Mouse (Mus musculus): ENCODE results near the gene Fam189a1. TPM values are rescaled to one million over a fixed set of nuclear protein-coding genes. Genes with fewer than 3 reads are reported as not detected.

Fam189a1 gene
- polyA plus RNA-seq, 1 experiment from 2014 or later: 0.49 TPM

GRCm38 (mm10) chr7:65091486-65091885 lies 64.9 kb downstream of the Fam189a1 start:
- no peak for ATAC-seq (replicated peaks; ENCODE audit: insufficient number of reproducible peaks, low FRiP score, low TSS enrichment)
- H3K36me3 ChIP-seq (ENCODE audit: control insufficient read depth, insufficient read depth, low read length): no peaks in the 10 kb centered on the region
- H3K9me3 ChIP-seq (replicated peaks; ENCODE audit: control insufficient read depth, low read length): no peaks in the 10 kb centered on the region
- H3K9ac ChIP-seq (ENCODE audit: low read depth, low read length): no peak overlapping the region
- no peak overlapping the region for H3K4me3 ChIP-seq (ENCODE audit: low read depth, low read length)
- H3K4me2 ChIP-seq: no peak overlapping the region
- 73% methylated on average over 4 of the region's 4 CpGs for WGBS (ENCODE audit: insufficient replicate concordance)
- no peak overlapping the region for H3K27ac ChIP-seq (ENCODE audit: low read depth, low read length)
- H3K27me3 ChIP-seq (ENCODE audit: control insufficient read depth, insufficient read depth, low read length): no peaks in the 10 kb centered on the region
- no peaks in the 10 kb centered on the region; the same call in 1 of the 2 replicates for H3K4me1 ChIP-seq (ENCODE audit: control insufficient read depth, insufficient read depth, low read length)

GRCm38 (mm10) chr7:65085972-65086371 lies 70.4 kb downstream of the Fam189a1 start:
- Histone ChIP-seq H3K4me1 (ENCODE audit: control insufficient read depth, insufficient read depth, low read length) (0 out of 2 replicates have a peak, but pooled peaks cover 6% of the 10 kb centered on the region), H3K27me3 (ENCODE audit: control insufficient read depth, insufficient read depth, low read length) (no peaks in the 10 kb centered on the region), H3K4me2 (no peak overlapping the region), H3K9ac (ENCODE audit: low read depth, low read length) (no peak overlapping the region), H3K27ac (ENCODE audit: low read depth, low read length) (no peak overlapping the region), H3K9me3 (replicated peaks; ENCODE audit: control insufficient read depth, low read length) (no peaks in the 10 kb centered on the region), H3K36me3 (ENCODE audit: control insufficient read depth, insufficient read depth, low read length) (no peaks in the 10 kb centered on the region), H3K4me3 (ENCODE audit: low read depth, low read length) (no peak overlapping the region)
- 65% methylated on average over 6 of the region's 6 CpGs for WGBS (ENCODE audit: insufficient replicate concordance)
- ATAC-seq (replicated peaks; ENCODE audit: insufficient number of reproducible peaks, low FRiP score, low TSS enrichment): no peak

- 0 out of 2 replicates have a peak, but pooled peaks have one; percentile 22 for ATAC-seq (replicated peaks; ENCODE audit: insufficient number of reproducible peaks, low FRiP score, low TSS enrichment)
- Histone ChIP-seq H3K27ac (ENCODE audit: low read depth, low read length) (no peak overlapping the region), H3K4me2 (no peak overlapping the region), H3K9me3 (replicated peaks; ENCODE audit: control insufficient read depth, low read length) (no peaks in the 10 kb centered on the region), H3K27me3 (ENCODE audit: control insufficient read depth, insufficient read depth, low read length) (no peaks in the 10 kb centered on the region), H3K4me1 (ENCODE audit: control insufficient read depth, insufficient read depth, low read length) (0 out of 2 replicates have a peak, but pooled peaks cover 6% of the 10 kb centered on the region), H3K4me3 (ENCODE audit: low read depth, low read length) (no peak overlapping the region), H3K36me3 (ENCODE audit: control insufficient read depth, insufficient read depth, low read length) (no peaks in the 10 kb centered on the region), H3K9ac (ENCODE audit: low read depth, low read length) (no peak overlapping the region)
- 18% methylated on average over 3 of the region's 3 CpGs for WGBS (ENCODE audit: insufficient replicate concordance)
Observed at GRCm38 (mm10) chr7:65082778-65083091, 73.6 kb downstream of the Fam189a1 start.

- H3K4me1 ChIP-seq (ENCODE audit: control insufficient read depth, insufficient read depth, low read length): 0 out of 2 replicates have a peak, but pooled peaks cover 6% of the 10 kb centered on the region
- H3K27me3 ChIP-seq (ENCODE audit: control insufficient read depth, insufficient read depth, low read length): no peaks in the 10 kb centered on the region
- H3K4me2 ChIP-seq: no peak overlapping the region
- peak; percentile 31; the same call in 1 of the 2 replicates for ATAC-seq (replicated peaks; ENCODE audit: insufficient number of reproducible peaks, low FRiP score, low TSS enrichment)
- H3K4me3 ChIP-seq (ENCODE audit: low read depth, low read length): no peak overlapping the region
- H3K27ac ChIP-seq (ENCODE audit: low read depth, low read length): no peak overlapping the region
- no peaks in the 10 kb centered on the region for H3K9me3 ChIP-seq (replicated peaks; ENCODE audit: control insufficient read depth, low read length)
- no peak overlapping the region for H3K9ac ChIP-seq (ENCODE audit: low read depth, low read length)
- H3K36me3 ChIP-seq (ENCODE audit: control insufficient read depth, insufficient read depth, low read length): no peaks in the 10 kb centered on the region
- WGBS (ENCODE audit: insufficient replicate concordance): 45% methylated on average over 6 of the region's 6 CpGs
Observed at GRCm38 (mm10) chr7:65081979-65082777, 74.2 kb downstream of the Fam189a1 start.

GRCm38 (mm10) chr7:65076134-65076533 lies 80.2 kb downstream of the Fam189a1 start:
- Histone ChIP-seq H3K4me3 (ENCODE audit: low read depth, low read length) (no peak overlapping the region), H3K9me3 (replicated peaks; ENCODE audit: control insufficient read depth, low read length) (no peaks in the 10 kb centered on the region), H3K36me3 (ENCODE audit: control insufficient read depth, insufficient read depth, low read length) (no peaks in the 10 kb centered on the region), H3K9ac (ENCODE audit: low read depth, low read length) (no peak overlapping the region), H3K27ac (ENCODE audit: low read depth, low read length) (no peak overlapping the region), H3K4me1 (ENCODE audit: control insufficient read depth, insufficient read depth, low read length) (no peaks in the 10 kb centered on the region), H3K4me2 (no peak overlapping the region), H3K27me3 (ENCODE audit: control insufficient read depth, insufficient read depth, low read length) (no peaks in the 10 kb centered on the region)
- no peak for ATAC-seq (replicated peaks; ENCODE audit: insufficient number of reproducible peaks, low FRiP score, low TSS enrichment)
- 83% methylated on average over 4 of the region's 4 CpGs for WGBS (ENCODE audit: insufficient replicate concordance)

GRCm38 (mm10) chr7:65074194-65074593 lies 82.2 kb downstream of the Fam189a1 start:
- WGBS (ENCODE audit: insufficient replicate concordance): 48% methylated on average over 9 of the region's 9 CpGs
- no peak for ATAC-seq (replicated peaks; ENCODE audit: insufficient number of reproducible peaks, low FRiP score, low TSS enrichment)
- no peak overlapping the region for H3K9ac ChIP-seq (ENCODE audit: low read depth, low read length)
- no peak overlapping the region for H3K27ac ChIP-seq (ENCODE audit: low read depth, low read length)
- H3K4me2 ChIP-seq: no peak overlapping the region
- H3K36me3 ChIP-seq (ENCODE audit: control insufficient read depth, insufficient read depth, low read length): no peaks in the 10 kb centered on the region
- H3K4me3 ChIP-seq (ENCODE audit: low read depth, low read length): no peak overlapping the region
- H3K27me3 ChIP-seq (ENCODE audit: control insufficient read depth, insufficient read depth, low read length): no peaks in the 10 kb centered on the region
- no peaks in the 10 kb centered on the region for H3K9me3 ChIP-seq (replicated peaks; ENCODE audit: control insufficient read depth, low read length)
- H3K4me1 ChIP-seq (ENCODE audit: control insufficient read depth, insufficient read depth, low read length): no peaks in the 10 kb centered on the region

GRCm38 (mm10) chr7:65073555-65073954 lies 82.8 kb downstream of the Fam189a1 start:
- no peaks in the 10 kb centered on the region for H3K36me3 ChIP-seq (ENCODE audit: control insufficient read depth, insufficient read depth, low read length)
- ATAC-seq (replicated peaks; ENCODE audit: insufficient number of reproducible peaks, low FRiP score, low TSS enrichment): no peak
- H3K9me3 ChIP-seq (replicated peaks; ENCODE audit: control insufficient read depth, low read length): no peaks in the 10 kb centered on the region
- no peaks in the 10 kb centered on the region for H3K27me3 ChIP-seq (ENCODE audit: control insufficient read depth, insufficient read depth, low read length)
- H3K4me1 ChIP-seq (ENCODE audit: control insufficient read depth, insufficient read depth, low read length): no peaks in the 10 kb centered on the region
- no peak overlapping the region for H3K27ac ChIP-seq (ENCODE audit: low read depth, low read length)
- H3K9ac ChIP-seq (ENCODE audit: low read depth, low read length): no peak overlapping the region
- WGBS (ENCODE audit: insufficient replicate concordance): 28% methylated on average over 6 of the region's 6 CpGs
- no peak overlapping the region for H3K4me3 ChIP-seq (ENCODE audit: low read depth, low read length)
- H3K4me2 ChIP-seq: no peak overlapping the region

GRCm38 (mm10) chr7:65066211-65066610 lies 90.2 kb downstream of the Fam189a1 start:
- H3K9ac ChIP-seq (ENCODE audit: low read depth, low read length): no peak overlapping the region
- H3K4me1 ChIP-seq (ENCODE audit: control insufficient read depth, insufficient read depth, low read length): no peaks in the 10 kb centered on the region
- no peak overlapping the region for H3K4me3 ChIP-seq (ENCODE audit: low read depth, low read length)
- no peaks in the 10 kb centered on the region for H3K9me3 ChIP-seq (replicated peaks; ENCODE audit: control insufficient read depth, low read length)
- ATAC-seq (replicated peaks; ENCODE audit: insufficient number of reproducible peaks, low FRiP score, low TSS enrichment): no peak
- no peak overlapping the region for H3K4me2 ChIP-seq
- no peaks in the 10 kb centered on the region for H3K36me3 ChIP-seq (ENCODE audit: control insufficient read depth, insufficient read depth, low read length)
- H3K27ac ChIP-seq (ENCODE audit: low read depth, low read length): no peak overlapping the region
- WGBS (ENCODE audit: insufficient replicate concordance): 77% methylated on average over 7 of the region's 7 CpGs
- no peaks in the 10 kb centered on the region for H3K27me3 ChIP-seq (ENCODE audit: control insufficient read depth, insufficient read depth, low read length)

GRCm38 (mm10) chr7:65065457-65065856 lies 90.9 kb downstream of the Fam189a1 start:
- H3K27ac ChIP-seq (ENCODE audit: low read depth, low read length): no peak overlapping the region
- no peaks in the 10 kb centered on the region for H3K27me3 ChIP-seq (ENCODE audit: control insufficient read depth, insufficient read depth, low read length)
- H3K4me2 ChIP-seq: no peak overlapping the region
- ATAC-seq (replicated peaks; ENCODE audit: insufficient number of reproducible peaks, low FRiP score, low TSS enrichment): no peak
- H3K9me3 ChIP-seq (replicated peaks; ENCODE audit: control insufficient read depth, low read length): no peaks in the 10 kb centered on the region
- WGBS (ENCODE audit: insufficient replicate concordance): 76% methylated on average over 7 of the region's 7 CpGs
- H3K9ac ChIP-seq (ENCODE audit: low read depth, low read length): no peak overlapping the region
- H3K4me3 ChIP-seq (ENCODE audit: low read depth, low read length): no peak overlapping the region
- no peaks in the 10 kb centered on the region for H3K36me3 ChIP-seq (ENCODE audit: control insufficient read depth, insufficient read depth, low read length)
- no peaks in the 10 kb centered on the region for H3K4me1 ChIP-seq (ENCODE audit: control insufficient read depth, insufficient read depth, low read length)
